Mouse (Mus musculus): ENCODE measurements at regions not wholly inside any gene's neighbourhood (a gene's known extent, or its start where the extent isn't known, plus 50 kb on each side); places are given as distances from the start of the nearest gene placed in this dataset.

- no peak for DNase-seq
These were observed 142.3 kb upstream of the Zkscan2 start for GRCm38 (mm10) chr7:123642596-123642995.

- DNase-seq = no peak
These were observed 143.2 kb upstream of the Zkscan2 start for GRCm38 (mm10) chr7:123643426-123643825.

GRCm38 (mm10) chr7:123645521-123645920, 145.3 kb upstream of the Zkscan2 start:
- DNase-seq = no peak

GRCm38 (mm10) chr7:123665459-123665858, 165.2 kb upstream of the Zkscan2 start:
- no peak for DNase-seq

- DNase-seq = no peak
These were observed 184.5 kb upstream of the Zkscan2 start for GRCm38 (mm10) chr7:123684762-123685161.

GRCm38 (mm10) chr7:123686547-123686946, 186.3 kb upstream of the Zkscan2 start:
- no peak for DNase-seq

- DNase-seq = no peak
These were observed 230.8 kb upstream of the Zkscan2 start for GRCm38 (mm10) chr7:123731016-123731415.

GRCm38 (mm10) chr7:123733061-123733460, 232.8 kb upstream of the Zkscan2 start:
- DNase-seq = no peak

- DNase-seq = no peak
These were observed 234.7 kb upstream of the Hs3st4 start for GRCm38 (mm10) chr7:123747986-123748385.

- no peak for DNase-seq
These were observed 229.4 kb upstream of the Hs3st4 start for GRCm38 (mm10) chr7:123753252-123753651.

GRCm38 (mm10) chr7:123795036-123795435, 187.6 kb upstream of the Hs3st4 start:
- no peak for DNase-seq

GRCm38 (mm10) chr7:123796096-123796495, 186.6 kb upstream of the Hs3st4 start:
- DNase-seq = no peak

GRCm38 (mm10) chr7:123805650-123806049, 177.0 kb upstream of the Hs3st4 start:
- DNase-seq = no peak

- DNase-seq = peak in 1 of 2 experiments; percentile 11
These were observed 158.7 kb upstream of the Hs3st4 start for GRCm38 (mm10) chr7:123823976-123824375.

- DNase-seq = no peak
These were observed 156.3 kb upstream of the Hs3st4 start for GRCm38 (mm10) chr7:123826406-123826805.

GRCm38 (mm10) chr7:123842552-123842951, 140.1 kb upstream of the Hs3st4 start:
- DNase-seq = no peak

GRCm38 (mm10) chr7:123847081-123847480, 135.6 kb upstream of the Hs3st4 start:
- no peak for DNase-seq

GRCm38 (mm10) chr7:123848644-123849043, 134.0 kb upstream of the Hs3st4 start:
- no peak for DNase-seq

GRCm38 (mm10) chr7:123849220-123849619, 133.4 kb upstream of the Hs3st4 start:
- no peak for DNase-seq

- no peak for DNase-seq
These were observed 132.1 kb upstream of the Hs3st4 start for GRCm38 (mm10) chr7:123850272-123851197.

GRCm38 (mm10) chr7:123857539-123857938, 125.1 kb upstream of the Hs3st4 start:
- no peak for DNase-seq

- DNase-seq = no peak
These were observed 121.0 kb upstream of the Hs3st4 start for GRCm38 (mm10) chr7:123861706-123862105.

- no peak for DNase-seq
These were observed 85.8 kb upstream of the Hs3st4 start for GRCm38 (mm10) chr7:123896759-123897444.
